Mouse (Mus musculus) E14TG2a.4 (cell line): Measurements from ENCODE around the gene Ncoa3.
A peak's percentile ranks its signal among the peaks of the same experiment; 100 is the strongest.

ENCODE experiments used
- H3K27me3 ChIP-seq: 2 replicates; pipeline ENCODE4 v1.6.1; 2014; ENCODE audit warnings: low read length, control low read depth; ENCODE audit not compliant: insufficient read depth
- H3K36me3 ChIP-seq: 2 replicates; pipeline ENCODE4 v1.6.1; 2014; ENCODE audit warnings: low read length, control low read depth; ENCODE audit not compliant: insufficient read depth
- H3K4me1 ChIP-seq: replicated peaks from 2 replicates; pipeline ENCODE4 v1.6.1; 2014; ENCODE audit warnings: low read depth, low read length, control low read depth
- H3K4me3 ChIP-seq: replicated peaks from 2 replicates; pipeline ENCODE4 v1.5.1; 2014; ENCODE audit warnings: mild to moderate bottlenecking, low read length
- H3K9me3 ChIP-seq: 2 replicates; pipeline ENCODE4 v1.6.1; 2014; ENCODE audit warnings: low read length, control low read depth
- CTCF ChIP-seq: conservative IDR thresholded peaks from 2 replicates; pipeline ENCODE4 v1.5.1; 2014; ENCODE audit warnings: low read length
- NANOG ChIP-seq: IDR thresholded peaks from 2 replicates; pipeline ENCODE4 v1.6.1; 2014; ENCODE audit warnings: borderline replicate concordance, low read length, mixed read lengths
- POU5F1 ChIP-seq: IDR thresholded peaks from 2 replicates; pipeline ENCODE4 v1.6.1; 2014; ENCODE audit warnings: low read length, borderline replicate concordance

The Ncoa3 gene

DNA sequence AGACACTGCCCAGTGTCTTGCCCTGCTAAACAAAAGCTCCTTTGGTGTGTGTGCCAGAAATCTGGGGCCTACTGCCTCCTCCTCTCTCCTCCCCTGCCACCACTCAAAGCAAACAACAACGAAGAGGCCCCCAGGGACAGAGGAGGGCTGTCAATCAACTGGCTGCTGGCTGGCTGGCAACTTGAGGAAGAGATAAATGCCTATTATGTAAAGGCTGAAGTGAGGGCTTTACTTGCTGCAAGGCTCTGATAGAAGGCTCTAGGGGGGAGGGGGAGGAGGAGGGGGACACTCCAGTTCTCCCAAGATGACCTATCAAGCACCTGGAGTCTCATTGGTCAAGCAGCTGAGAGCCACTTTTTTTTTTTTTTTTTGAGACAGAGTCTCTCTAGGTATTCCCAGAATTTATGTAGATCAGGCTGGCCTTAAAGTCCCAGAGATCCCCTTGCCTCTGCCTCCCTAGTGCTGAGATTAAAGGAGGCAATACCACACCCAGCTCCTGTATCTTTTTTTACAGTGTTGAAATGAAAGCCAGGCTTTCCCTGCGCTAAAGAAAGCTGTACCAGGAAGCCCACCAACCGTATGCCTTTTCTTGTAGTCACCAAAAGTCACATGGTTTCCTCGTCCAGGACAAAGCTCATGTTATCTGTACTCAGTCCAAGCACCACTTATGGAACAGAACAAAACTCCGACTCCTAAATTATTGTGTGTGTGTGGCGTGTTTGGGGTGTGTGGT, 24.4 kb upstream of the Ncoa3 start:
- Histone ChIP-seq H3K9me3 (no peaks in the 10 kb centered on the region), H3K4me3 (peak overlapping the region; percentile 62; the same call in 1 of the 2 replicates), H3K27me3 (no peaks in the 10 kb centered on the region), H3K4me1 (peaks cover 77% of the 10 kb centered on the region), H3K36me3 (no peaks in the 10 kb centered on the region)
- no peak for TF ChIP-seq POU5F1

DNA sequence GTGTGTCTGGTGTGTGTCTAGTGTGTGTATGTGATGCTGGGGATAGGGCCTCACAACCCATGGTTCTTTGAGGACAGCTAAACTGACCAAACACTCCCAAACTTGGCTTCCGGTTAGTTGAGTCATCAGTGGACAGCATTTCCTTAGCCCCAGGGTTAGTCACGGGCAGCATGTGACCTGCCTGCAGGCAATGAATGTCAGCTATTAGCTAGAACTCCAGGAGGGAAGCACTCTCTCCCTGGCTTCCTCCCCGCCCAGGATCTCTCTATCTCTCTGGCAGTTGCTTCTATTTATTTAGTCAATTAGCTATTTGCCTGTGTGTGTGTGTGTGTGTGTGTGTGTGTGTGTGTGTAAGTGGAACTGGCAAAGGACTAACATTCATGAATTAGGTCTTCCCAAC, 23.6 kb upstream of the Ncoa3 start:
- Histone ChIP-seq H3K27me3 (no peaks in the 10 kb centered on the region), H3K9me3 (no peaks in the 10 kb centered on the region), H3K36me3 (no peaks in the 10 kb centered on the region), H3K4me1 (peaks cover 84% of the 10 kb centered on the region), H3K4me3 (peak overlapping the region; percentile 62; the same call in 1 of the 2 replicates)
- TF ChIP-seq POU5F1 (no peak), CTCF (no peak), NANOG (peak; percentile 53; the same call in 1 of the 2 replicates)

DNA sequence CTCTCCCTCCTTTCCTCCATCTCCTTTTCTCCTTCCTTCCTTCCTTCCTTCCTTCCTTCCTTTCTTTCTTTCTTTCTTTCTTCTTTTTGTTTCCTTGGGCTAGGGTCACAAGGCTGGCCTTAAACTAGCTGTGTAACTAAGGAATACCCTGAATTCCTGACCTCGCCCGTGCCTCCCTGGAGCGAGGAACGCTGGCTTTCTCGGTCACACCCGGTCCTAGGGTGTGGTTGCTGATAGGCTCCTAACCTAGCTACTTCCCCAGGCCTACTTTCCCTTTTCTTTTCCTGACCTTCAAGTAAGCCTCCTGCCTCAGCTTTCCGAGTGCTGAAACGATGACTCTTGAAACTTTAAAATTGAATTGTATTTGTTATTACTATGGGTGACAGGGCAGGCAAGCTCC, 23.0 kb upstream of the Ncoa3 start:
- Histone ChIP-seq H3K4me3 (peak overlapping the region; percentile 62), H3K27me3 (no peaks in the 10 kb centered on the region)
- TF ChIP-seq NANOG (peak; percentile 6; the same call in 1 of the 2 replicates), CTCF (no peak), POU5F1 (no peak)

DNA sequence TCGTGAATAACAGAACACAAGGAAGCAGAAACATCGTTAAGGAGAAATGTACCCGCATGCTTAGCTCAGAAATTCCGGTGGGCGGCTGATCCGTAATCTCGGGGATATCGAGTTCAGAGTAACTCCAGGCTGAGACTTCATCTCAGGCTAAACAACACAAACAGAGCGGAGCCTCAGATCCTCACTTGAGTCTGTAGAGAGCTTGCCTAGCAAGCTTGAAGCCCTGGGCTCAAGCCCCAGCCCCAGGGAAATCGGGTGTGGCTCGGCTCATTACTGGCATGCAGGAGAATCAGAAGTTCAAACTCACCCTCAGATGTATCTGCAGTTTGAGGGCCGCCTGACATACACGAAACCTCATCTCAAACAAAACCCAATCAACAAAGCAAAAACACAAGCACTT, 22.5 kb upstream of the Ncoa3 start:
- no peaks in the 10 kb centered on the region for H3K27me3 ChIP-seq
- TF ChIP-seq NANOG (no peak), POU5F1 (no peak), CTCF (no peak)
- peaks cover 84% of the 10 kb centered on the region for H3K4me1 ChIP-seq
- no peaks in the 10 kb centered on the region for H3K36me3 ChIP-seq
- H3K4me3 ChIP-seq: peak overlapping the region; percentile 62
- H3K9me3 ChIP-seq: no peaks in the 10 kb centered on the region

More for the DNA sequence above, 23.0 kb upstream of the Ncoa3 start:
- no peaks in the 10 kb centered on the region for H3K36me3 ChIP-seq
- H3K4me1 ChIP-seq: peaks cover 84% of the 10 kb centered on the region
- H3K9me3 ChIP-seq: no peaks in the 10 kb centered on the region

DNA sequence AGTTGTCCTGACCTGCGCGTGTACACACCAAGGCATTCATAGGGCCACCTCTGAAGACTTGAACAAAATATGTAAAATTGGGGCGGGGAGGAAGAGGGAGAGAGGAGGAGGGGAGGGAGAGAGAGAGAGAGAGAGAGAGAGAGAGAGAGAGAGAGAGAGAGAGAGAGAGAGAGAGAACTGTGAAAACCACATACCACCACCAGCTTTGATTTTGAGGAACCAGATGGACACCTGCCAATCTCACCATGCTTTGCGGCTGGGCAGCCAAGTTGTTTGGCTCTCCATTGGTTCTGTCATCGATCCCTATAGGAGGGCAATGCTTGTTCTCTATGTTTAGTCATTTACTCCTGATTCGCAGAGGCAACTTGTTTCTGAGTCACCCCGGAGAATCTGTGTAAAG, 21.7 kb upstream of the Ncoa3 start:
- Histone ChIP-seq H3K27me3 (no peaks in the 10 kb centered on the region), H3K4me1 (peaks cover 84% of the 10 kb centered on the region), H3K36me3 (no peaks in the 10 kb centered on the region), H3K9me3 (no peaks in the 10 kb centered on the region), H3K4me3 (no peak overlapping the region)
- TF ChIP-seq CTCF (no peak), NANOG (no peak), POU5F1 (no peak)

DNA sequence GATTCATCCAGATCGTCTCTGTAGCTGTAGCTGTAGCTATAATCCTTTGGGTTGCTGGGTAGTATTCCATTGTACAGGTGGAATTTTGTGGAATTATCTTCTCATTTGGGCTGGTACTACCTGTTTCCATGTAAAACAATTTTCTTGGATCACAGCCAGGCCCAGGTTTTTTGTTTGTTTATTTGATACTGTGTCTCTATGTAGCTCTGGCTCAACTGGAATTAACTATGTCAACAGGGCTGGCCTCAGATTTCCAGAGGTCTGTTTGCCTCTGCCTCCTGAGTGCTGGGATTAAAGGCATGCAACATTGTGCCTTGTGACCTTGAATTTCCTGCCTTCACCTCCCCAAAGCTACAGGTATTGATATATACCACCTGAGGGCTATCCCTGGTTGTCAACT, 18.1 kb upstream of the Ncoa3 start:
- no peaks in the 10 kb centered on the region for H3K9me3 ChIP-seq
- H3K4me1 ChIP-seq: peaks cover 94% of the 10 kb centered on the region
- H3K27me3 ChIP-seq: no peaks in the 10 kb centered on the region
- no peak overlapping the region for H3K4me3 ChIP-seq
- TF ChIP-seq NANOG: no peak
- TF ChIP-seq POU5F1: no peak
- TF ChIP-seq CTCF: no peak
- no peaks in the 10 kb centered on the region for H3K36me3 ChIP-seq

DNA sequence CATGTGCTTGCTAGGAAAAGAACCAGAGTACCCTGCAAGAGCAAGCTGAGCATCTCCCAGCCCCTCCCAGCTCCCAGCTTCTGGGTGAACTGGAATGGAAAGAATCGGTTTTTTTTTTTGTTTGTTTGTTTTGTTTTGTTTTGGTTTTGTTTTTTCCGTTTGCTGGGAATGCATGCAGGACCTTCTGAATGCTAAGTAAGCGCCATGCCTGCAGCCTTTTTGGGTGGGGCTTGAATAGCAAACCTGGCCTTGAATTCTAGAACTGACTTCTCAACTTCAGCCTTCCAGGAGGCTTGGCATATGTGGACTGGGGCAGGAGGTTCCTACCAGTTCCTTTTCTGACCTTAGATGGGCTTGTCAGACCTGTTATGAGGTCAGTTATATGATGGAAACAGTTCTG, 16.2 kb upstream of the Ncoa3 start:
- Histone ChIP-seq H3K36me3 (no peaks in the 10 kb centered on the region), H3K27me3 (no peaks in the 10 kb centered on the region), H3K4me1 (peaks cover 92% of the 10 kb centered on the region), H3K9me3 (no peaks in the 10 kb centered on the region), H3K4me3 (peak overlapping the region; percentile 32; the same call in 1 of the 2 replicates)
- no peak for TF ChIP-seq CTCF

DNA sequence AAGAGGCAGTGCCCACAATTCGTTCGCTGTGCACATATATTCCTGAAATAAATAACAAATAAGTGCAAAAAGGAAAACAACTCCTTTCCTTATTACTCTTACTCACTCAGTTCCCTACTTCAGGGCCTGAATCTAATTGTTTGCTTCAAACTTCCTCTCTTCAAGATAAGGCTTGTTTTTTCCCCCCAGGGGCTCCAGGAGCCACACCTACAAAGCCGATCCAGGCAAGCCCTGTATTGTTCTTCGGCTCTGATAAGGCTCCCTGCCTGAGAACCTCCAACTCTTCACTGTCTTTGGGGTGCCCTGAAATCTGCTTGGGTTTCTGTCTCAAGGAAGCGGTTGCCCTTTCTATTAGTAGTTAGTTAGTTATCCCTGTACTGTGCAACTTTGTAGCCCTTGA, 15.6 kb upstream of the Ncoa3 start:
- Histone ChIP-seq H3K27me3 (no peaks in the 10 kb centered on the region), H3K9me3 (no peaks in the 10 kb centered on the region), H3K4me1 (peaks cover 87% of the 10 kb centered on the region), H3K36me3 (no peaks in the 10 kb centered on the region), H3K4me3 (no peak overlapping the region)
- no peak for TF ChIP-seq CTCF
- no peak for TF ChIP-seq POU5F1
- TF ChIP-seq NANOG: no peak

DNA sequence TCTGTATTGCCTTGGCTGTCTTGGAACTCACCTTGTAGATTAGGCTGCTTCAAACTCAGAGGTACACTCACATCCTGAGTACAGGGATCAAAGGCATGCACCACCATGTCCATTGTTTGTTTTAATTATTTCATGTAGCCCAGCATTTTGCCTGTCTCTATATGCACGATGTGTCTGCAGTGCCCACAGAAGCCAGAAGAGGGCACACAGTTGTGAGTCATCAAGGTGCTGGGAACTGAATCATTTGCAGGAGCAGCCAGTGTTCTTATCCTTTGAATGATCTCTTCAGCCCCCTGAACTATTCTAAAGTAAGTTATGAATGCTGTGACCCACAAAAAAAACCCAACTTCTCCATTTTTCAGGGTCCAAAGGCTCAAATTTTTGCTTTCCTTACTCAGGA, 14.3 kb upstream of the Ncoa3 start:
- H3K9me3 ChIP-seq: no peaks in the 10 kb centered on the region
- H3K4me3 ChIP-seq: no peak overlapping the region
- H3K27me3 ChIP-seq: no peaks in the 10 kb centered on the region
- TF ChIP-seq NANOG (no peak), POU5F1 (no peak), CTCF (peak; percentile 67)
- peaks cover 86% of the 10 kb centered on the region for H3K4me1 ChIP-seq
- no peaks in the 10 kb centered on the region for H3K36me3 ChIP-seq
